Mouse (Mus musculus) myocyte (in vitro differentiated cells): Measurements from ENCODE around the gene Kcna3.

ENCODE experiments used
- CEBPB ChIP-seq: IDR thresholded peaks from 2 replicates; pipeline ENCODE4 v1.6.1; 2011; ENCODE audit warnings: mild to moderate bottlenecking, moderate library complexity; ENCODE audit not compliant: poor library complexity, insufficient read depth, severe bottlenecking
- E2F4 ChIP-seq: IDR thresholded peaks from one replicate; pipeline ENCODE4 v1.6.1; 2011; ENCODE audit warnings: mild to moderate bottlenecking, control low read depth, moderate library complexity; ENCODE audit not compliant: insufficient read depth
- MAX ChIP-seq: IDR thresholded peaks from one replicate; pipeline ENCODE4 v1.6.1; 2011; ENCODE audit warnings: low read depth, mild to moderate bottlenecking, control low read depth
- MYOG ChIP-seq, 3 experiments: IDR thresholded peaks; one replicate each; pipeline ENCODE4 v1.6.1; 2011; ENCODE audit warnings: control low read depth in 2 of 3, low read depth in 2 of 3, mild to moderate bottlenecking in 2 of 3; ENCODE audit not compliant: insufficient read length in 2 of 3, control insufficient read depth in 1 of 3, insufficient read depth in 1 of 3
- POLR2A ChIP-seq: IDR thresholded peaks from one replicate; pipeline ENCODE4 v1.6.1; 2011; ENCODE audit warnings: low read depth, mild to moderate bottlenecking, control low read depth, moderate library complexity; ENCODE audit not compliant: insufficient read length
- POLR2AphosphoS2 ChIP-seq: IDR thresholded peaks from one replicate; pipeline ENCODE4 v1.6.1; 2011; ENCODE audit warnings: low read depth, control low read depth; ENCODE audit not compliant: insufficient read length
- SRF ChIP-seq: IDR thresholded peaks from one replicate; pipeline ENCODE4 v1.6.1; 2011; ENCODE audit warnings: low read depth; ENCODE audit not compliant: control insufficient read depth, insufficient read length
- TCF12 ChIP-seq: IDR thresholded peaks from one replicate; pipeline ENCODE4 v1.6.1; 2011; ENCODE audit warnings: mild to moderate bottlenecking, control low read depth; ENCODE audit not compliant: poor library complexity, insufficient read depth, severe bottlenecking
- USF1 ChIP-seq: IDR thresholded peaks from one replicate; pipeline ENCODE4 v1.6.1; 2011; ENCODE audit warnings: low read depth, mild to moderate bottlenecking, control low read depth, moderate library complexity

- TF ChIP-seq POLR2A = no peak
- TF ChIP-seq MAX = no peak
- TF ChIP-seq SRF = no peak
- TF ChIP-seq CEBPB = no peak
- no peak for TF ChIP-seq TCF12
- TF ChIP-seq POLR2AphosphoS2 = no peak
- TF ChIP-seq E2F4 = no peak
- no peak for TF ChIP-seq USF1
- TF ChIP-seq MYOG (IDR thresholded peaks at IDR 0.05; ENCODE audit: control insufficient read depth in 1 of 3, insufficient read depth in 1 of 3, insufficient read length in 2 of 3, low read depth in 2 of 3) = no peak
Observed at GRCm38 (mm10) chr3:107037536-107038155, 1.7 kb downstream of the Kcna3 start.
